Mouse (Mus musculus): ENCODE results near the gene Usp6nl. TPM values are rescaled to one million over a fixed set of nuclear protein-coding genes. Genes with fewer than 3 reads are reported as not detected.
A peak's percentile ranks its signal among the peaks of the same experiment; 100 is the strongest.

Usp6nl gene
- polyA plus RNA-seq, 1 experiment from 2014 or later, result 8.9 TPM

DNA sequence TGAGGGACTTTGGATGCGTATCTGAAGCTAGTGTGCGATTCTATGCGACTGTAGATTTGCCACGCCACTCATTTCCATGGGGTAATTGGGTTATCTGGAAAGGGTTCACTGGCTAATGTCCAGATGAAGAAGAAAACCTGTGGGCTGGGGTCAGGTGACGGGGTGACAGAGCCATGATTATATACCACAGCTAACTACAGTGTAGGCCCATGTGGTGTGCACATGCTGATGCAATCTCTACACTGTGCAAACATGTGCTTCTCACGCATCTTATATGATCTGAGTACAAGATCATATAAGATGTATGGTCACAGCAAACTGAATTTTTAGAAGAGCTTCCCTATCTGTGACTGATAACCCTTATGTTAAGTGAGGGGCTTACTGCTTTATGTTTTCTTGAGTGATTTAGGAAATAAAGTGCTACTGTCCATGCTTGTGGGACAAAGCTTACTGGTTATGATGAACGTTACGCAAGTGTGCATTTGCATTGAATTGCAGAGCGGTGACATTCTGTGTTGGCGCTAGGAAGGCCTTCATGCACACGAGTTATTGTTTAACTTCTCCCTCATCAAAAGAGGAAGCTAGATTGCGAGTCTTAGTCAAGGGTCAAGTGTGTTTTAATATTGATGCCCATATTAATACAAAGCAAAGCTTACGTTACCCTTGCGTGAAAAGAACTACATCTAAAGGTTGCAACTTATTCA lies 12.7 kb downstream of the Usp6nl start:
- ATAC-seq (ENCODE audit: low FRiP score, low TSS enrichment) (peak; percentile 51; the same call in 1 of the 2 replicates), DNase-seq (ENCODE audit: low spot score) (no peak)
- H3K36me3 ChIP-seq (ENCODE audit: control insufficient read depth, insufficient read depth, low read length), result no peaks in the 10 kb centered on the region; the same call in 1 of the 2 replicates
- no peak for TF ChIP-seq CTCF (IDR thresholded peaks at IDR 0.05; ENCODE audit: low read depth)
- no peak for TF ChIP-seq EP300 (optimal IDR thresholded peaks at IDR 0.05)
- H3K9me3 ChIP-seq (ENCODE audit: control insufficient read depth, low read length), result no peaks in the 10 kb centered on the region
- no peak overlapping the region for H3K27ac ChIP-seq (replicated peaks)
- no peaks in the 10 kb centered on the region for H3K27me3 ChIP-seq (ENCODE audit: control insufficient read depth, insufficient read depth, low read length)
- no peak overlapping the region for H3K9ac ChIP-seq (ENCODE audit: low read length)
- 66% methylated on average over 14 of the region's 14 CpGs for WGBS
- no peak overlapping the region for H3K4me3 ChIP-seq (ENCODE audit: low read depth, low read length)
- H3K4me1 ChIP-seq (replicated peaks; ENCODE audit: control insufficient read depth, insufficient read depth), result no peaks in the 10 kb centered on the region
- no peak overlapping the region for H3K4me2 ChIP-seq (replicated peaks; ENCODE audit: low read depth)

DNA sequence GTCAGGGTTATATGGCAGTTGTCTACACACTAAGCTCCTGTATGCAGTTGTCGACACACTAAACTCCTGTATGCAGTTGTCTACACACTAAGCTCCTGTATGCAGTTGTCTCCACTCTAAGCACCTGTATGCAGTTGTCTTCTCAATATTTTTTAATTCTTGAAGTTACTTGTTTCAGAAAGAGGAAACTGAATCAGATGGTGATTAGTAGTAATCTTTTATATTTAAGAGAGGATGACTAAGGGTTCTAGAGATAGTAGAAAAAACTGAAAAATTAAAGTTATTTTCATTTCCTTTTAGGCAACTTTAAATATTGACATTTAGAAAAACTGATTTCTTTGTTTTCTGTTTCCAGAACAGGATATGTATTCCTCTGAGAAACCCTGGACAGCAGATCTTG lies 13.5 kb downstream of the Usp6nl start:
- no peaks in the 10 kb centered on the region for H3K4me1 ChIP-seq (replicated peaks; ENCODE audit: control insufficient read depth, insufficient read depth)
- DNase-seq (ENCODE audit: low spot score) (no peak), ATAC-seq (ENCODE audit: low FRiP score, low TSS enrichment) (no peak)
- H3K27me3 ChIP-seq (ENCODE audit: control insufficient read depth, insufficient read depth, low read length), result no peaks in the 10 kb centered on the region
- H3K9ac ChIP-seq (ENCODE audit: low read length), result no peak overlapping the region
- TF ChIP-seq EP300 (optimal IDR thresholded peaks at IDR 0.05), result no peak
- no peak for TF ChIP-seq CTCF (IDR thresholded peaks at IDR 0.05; ENCODE audit: low read depth)
- no peak overlapping the region for H3K4me2 ChIP-seq (replicated peaks; ENCODE audit: low read depth)
- no peak overlapping the region; the same call in 1 of the 2 replicates for H3K27ac ChIP-seq (replicated peaks)
- H3K36me3 ChIP-seq (ENCODE audit: control insufficient read depth, insufficient read depth, low read length), result no peaks in the 10 kb centered on the region; the same call in 1 of the 2 replicates
- WGBS, result 77% methylated on average over 1 of the region's 1 CpGs
- no peaks in the 10 kb centered on the region for H3K9me3 ChIP-seq (ENCODE audit: control insufficient read depth, low read length)
- H3K4me3 ChIP-seq (ENCODE audit: low read depth, low read length), result no peak overlapping the region

DNA sequence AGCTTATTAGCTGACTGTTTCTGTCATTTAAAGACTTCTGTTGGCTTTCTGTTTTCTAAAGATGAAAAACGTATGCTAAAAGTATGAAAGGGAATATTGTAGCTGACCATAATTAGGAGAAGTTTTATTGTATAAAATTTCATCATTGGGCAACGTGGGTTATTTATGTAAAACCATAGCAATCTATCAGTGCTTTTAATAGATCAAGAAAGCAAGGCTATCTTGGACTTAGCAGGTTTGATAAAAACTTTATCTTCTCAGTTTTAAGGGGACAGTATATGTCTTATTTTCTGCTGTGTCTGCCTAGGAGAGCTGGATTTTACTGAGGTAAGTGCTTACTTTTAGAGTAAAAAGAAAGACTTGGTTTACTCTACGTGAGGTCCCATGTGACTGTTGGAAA lies 14.2 kb downstream of the Usp6nl start:
- no peak overlapping the region for H3K9ac ChIP-seq (ENCODE audit: low read length)
- DNase-seq (ENCODE audit: low spot score) (no peak), ATAC-seq (ENCODE audit: low FRiP score, low TSS enrichment) (no peak)
- no peaks in the 10 kb centered on the region; the same call in 1 of the 2 replicates for H3K36me3 ChIP-seq (ENCODE audit: control insufficient read depth, insufficient read depth, low read length)
- H3K4me1 ChIP-seq (replicated peaks; ENCODE audit: control insufficient read depth, insufficient read depth), result no peaks in the 10 kb centered on the region
- H3K9me3 ChIP-seq (ENCODE audit: control insufficient read depth, low read length), result no peaks in the 10 kb centered on the region
- H3K27ac ChIP-seq (replicated peaks), result no peak overlapping the region
- no peak overlapping the region for H3K4me3 ChIP-seq (ENCODE audit: low read depth, low read length)
- 77% methylated on average over 3 of the region's 3 CpGs for WGBS
- no peak overlapping the region for H3K4me2 ChIP-seq (replicated peaks; ENCODE audit: low read depth)
- no peak for TF ChIP-seq CTCF (IDR thresholded peaks at IDR 0.05; ENCODE audit: low read depth)
- TF ChIP-seq EP300 (optimal IDR thresholded peaks at IDR 0.05), result no peak
- H3K27me3 ChIP-seq (ENCODE audit: control insufficient read depth, insufficient read depth, low read length), result no peaks in the 10 kb centered on the region

DNA sequence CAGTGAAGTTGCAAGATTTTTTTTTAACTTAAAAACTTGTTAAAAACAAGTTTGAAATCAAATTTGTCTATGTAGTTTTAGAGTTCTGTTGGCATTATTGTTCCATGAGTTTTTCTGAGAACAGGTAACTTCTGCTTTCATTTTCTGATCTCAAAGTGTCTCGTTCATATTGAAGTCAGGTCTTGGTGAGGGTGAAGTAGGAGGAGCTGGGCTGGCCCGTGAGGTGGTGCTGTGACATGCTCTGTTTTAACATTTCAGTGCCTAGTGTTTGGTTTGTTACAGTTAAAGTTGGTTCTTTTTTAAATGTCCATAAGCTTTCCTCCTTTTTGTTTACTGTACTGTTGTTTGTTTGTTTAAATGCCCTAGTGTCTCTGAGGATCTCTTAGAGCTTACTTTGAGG lies 15.0 kb downstream of the Usp6nl start:
- no peak for DNase-seq (ENCODE audit: low spot score)
- H3K27ac ChIP-seq (replicated peaks), result no peak overlapping the region
- WGBS, result 66% methylated on average over 2 of the region's 2 CpGs
- H3K36me3 ChIP-seq (ENCODE audit: control insufficient read depth, insufficient read depth, low read length), result no peaks in the 10 kb centered on the region; the same call in 1 of the 2 replicates
- no peak for TF ChIP-seq CTCF (IDR thresholded peaks at IDR 0.05; ENCODE audit: low read depth)
- no peak for TF ChIP-seq EP300 (optimal IDR thresholded peaks at IDR 0.05)
- H3K9ac ChIP-seq (ENCODE audit: low read length), result no peak overlapping the region
- H3K4me3 ChIP-seq (ENCODE audit: low read depth, low read length), result no peak overlapping the region
- no peak overlapping the region for H3K4me2 ChIP-seq (replicated peaks; ENCODE audit: low read depth)
- ATAC-seq (ENCODE audit: low FRiP score, low TSS enrichment), result no peak
- no peaks in the 10 kb centered on the region for H3K4me1 ChIP-seq (replicated peaks; ENCODE audit: control insufficient read depth, insufficient read depth)
- no peaks in the 10 kb centered on the region for H3K9me3 ChIP-seq (ENCODE audit: control insufficient read depth, low read length)
- no peaks in the 10 kb centered on the region for H3K27me3 ChIP-seq (ENCODE audit: control insufficient read depth, insufficient read depth, low read length)

DNA sequence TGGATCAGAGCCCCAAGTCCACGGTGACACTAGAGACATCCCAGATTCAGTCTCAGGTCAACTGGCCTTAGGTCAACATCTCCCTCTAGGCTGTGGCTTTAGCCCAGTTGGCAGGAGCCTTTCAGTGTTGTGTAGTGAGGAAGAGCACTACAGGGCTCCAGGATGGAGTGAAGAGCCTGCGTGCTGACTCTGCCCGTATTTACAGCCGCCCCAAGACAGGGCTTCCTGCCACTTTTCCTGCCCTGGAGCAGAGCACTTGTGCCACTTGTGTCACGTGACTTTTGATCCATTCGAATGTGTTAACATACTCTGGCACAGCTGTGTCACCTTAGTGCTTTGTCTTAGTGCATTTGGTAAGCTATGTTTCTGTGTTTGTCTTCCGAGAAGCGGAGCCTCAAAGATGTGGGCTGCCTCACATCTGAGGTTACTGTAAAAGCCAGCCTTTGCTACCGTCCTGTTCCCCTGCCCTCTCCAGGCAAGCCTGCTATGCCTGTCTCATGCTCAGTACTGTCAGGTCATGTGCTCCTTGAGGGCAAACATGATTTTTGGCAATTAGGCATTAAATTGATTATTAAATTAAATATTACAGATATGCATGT lies 15.7 kb downstream of the Usp6nl start:
- H3K4me3 ChIP-seq (ENCODE audit: low read depth, low read length), result no peak overlapping the region
- no peaks in the 10 kb centered on the region; the same call in 1 of the 2 replicates for H3K36me3 ChIP-seq (ENCODE audit: control insufficient read depth, insufficient read depth, low read length)
- no peaks in the 10 kb centered on the region for H3K4me1 ChIP-seq (replicated peaks; ENCODE audit: control insufficient read depth, insufficient read depth)
- DNase-seq (ENCODE audit: low spot score) (no peak), ATAC-seq (ENCODE audit: low FRiP score, low TSS enrichment) (no peak)
- TF ChIP-seq CTCF (IDR thresholded peaks at IDR 0.05; ENCODE audit: low read depth), result no peak
- no peak for TF ChIP-seq EP300 (optimal IDR thresholded peaks at IDR 0.05)
- 74% methylated on average over 9 of the region's 9 CpGs for WGBS
- no peak overlapping the region for H3K9ac ChIP-seq (ENCODE audit: low read length)
- H3K27me3 ChIP-seq (ENCODE audit: control insufficient read depth, insufficient read depth, low read length), result no peaks in the 10 kb centered on the region
- no peaks in the 10 kb centered on the region for H3K9me3 ChIP-seq (ENCODE audit: control insufficient read depth, low read length)
- H3K27ac ChIP-seq (replicated peaks), result no peak overlapping the region
- H3K4me2 ChIP-seq (replicated peaks; ENCODE audit: low read depth), result no peak overlapping the region

DNA sequence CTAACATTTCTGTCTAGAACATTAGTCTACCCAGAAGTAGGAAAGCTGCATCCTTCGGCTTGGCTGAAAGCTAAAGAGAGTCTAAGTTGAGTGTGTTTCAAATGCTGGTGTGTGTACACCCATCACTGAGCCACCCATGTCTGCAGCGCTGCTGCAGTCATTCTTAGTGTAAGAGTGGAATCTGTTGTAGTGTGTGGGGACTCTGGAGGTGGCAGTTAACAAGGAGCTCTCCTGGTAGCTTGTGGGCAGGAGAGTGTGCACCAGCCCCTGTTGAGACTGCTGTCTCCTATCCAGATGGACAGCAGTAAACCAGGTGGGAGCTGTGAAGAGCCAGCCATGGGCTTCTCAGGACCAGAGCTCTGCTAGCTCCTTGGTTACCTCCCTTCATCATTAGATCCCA lies 18.0 kb downstream of the Usp6nl start:
- H3K9ac ChIP-seq (ENCODE audit: low read length), result no peak overlapping the region
- no peaks in the 10 kb centered on the region for H3K9me3 ChIP-seq (ENCODE audit: control insufficient read depth, low read length)
- H3K27me3 ChIP-seq (ENCODE audit: control insufficient read depth, insufficient read depth, low read length), result no peaks in the 10 kb centered on the region
- no peaks in the 10 kb centered on the region for H3K4me1 ChIP-seq (replicated peaks; ENCODE audit: control insufficient read depth, insufficient read depth)
- DNase-seq (ENCODE audit: low spot score) (no peak), ATAC-seq (ENCODE audit: low FRiP score, low TSS enrichment) (no peak)
- no peak overlapping the region for H3K27ac ChIP-seq (replicated peaks)
- WGBS, result 92% methylated on average over 2 of the region's 2 CpGs
- H3K36me3 ChIP-seq (ENCODE audit: control insufficient read depth, insufficient read depth, low read length), result no peaks in the 10 kb centered on the region; the same call in 1 of the 2 replicates
- no peak for TF ChIP-seq CTCF (IDR thresholded peaks at IDR 0.05; ENCODE audit: low read depth)
- no peak overlapping the region for H3K4me2 ChIP-seq (replicated peaks; ENCODE audit: low read depth)
- H3K4me3 ChIP-seq (ENCODE audit: low read depth, low read length), result no peak overlapping the region

Measured in stomach, postnatal 0 days (tissue).